Mouse (Mus musculus): ENCODE measurements around the gene Zfp513. TPM values are rescaled to one million over a fixed set of nuclear protein-coding genes. Genes with fewer than 3 reads are reported as not detected.
A peak's percentile ranks its signal among the peaks of the same experiment; 100 is the strongest.

Gene Zfp513
- 8.1 and 8.8 TPM in 2 replicates for polyA plus RNA-seq (2015; fragmentation: Nextera tagmentation; extraction: Ambion mirVana)

DNA sequence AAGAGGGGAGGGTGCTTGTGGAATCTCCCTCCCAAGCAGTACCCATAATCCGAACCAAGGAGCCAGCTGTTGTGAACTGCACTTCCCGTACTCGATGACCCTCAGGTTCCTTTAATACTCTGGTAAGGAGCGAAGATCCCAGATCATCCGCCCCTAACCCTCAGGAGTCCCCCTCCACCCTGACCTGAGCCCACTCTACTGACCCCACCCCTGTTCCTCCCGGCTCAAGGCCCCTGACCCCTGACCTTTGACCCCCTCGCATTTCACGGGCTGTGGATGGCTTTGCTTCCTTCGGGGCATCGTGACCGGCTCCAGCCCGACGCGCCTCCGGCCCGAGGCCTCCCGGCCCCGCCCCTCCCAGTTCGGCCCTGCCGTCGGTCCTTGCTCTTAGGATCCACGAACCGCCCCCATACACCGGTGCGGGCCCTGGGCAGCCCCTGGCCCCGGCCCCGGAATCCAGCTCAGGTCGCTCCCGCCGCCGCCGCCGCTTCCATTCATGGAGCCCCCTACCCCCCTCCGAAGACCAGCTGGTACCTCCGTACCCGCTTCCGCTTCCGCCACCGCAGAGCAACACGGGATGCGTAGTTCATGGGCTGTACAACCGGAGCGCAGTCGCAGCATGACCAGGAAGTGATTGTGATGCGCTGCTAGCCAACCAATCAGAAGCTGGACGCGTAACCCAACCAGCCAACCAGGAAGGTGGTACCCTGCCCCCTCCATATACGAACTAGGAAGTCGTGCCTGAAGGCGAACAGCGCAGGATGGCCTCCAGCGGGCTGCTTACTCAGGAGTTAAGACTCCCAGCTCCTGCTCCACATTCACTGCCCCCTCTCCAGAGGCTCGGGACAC is at the start of gene Zfp513:
Gene Zfp513 (minus strand): TSS at position 562 of the 849 bp plus-strand sequence.
- peaks cover 56% of the 10 kb centered on the region for H3K36me3 ChIP-seq
- peaks cover 16% of the 10 kb centered on the region for H3K4me1 ChIP-seq (replicated peaks)
- ATAC-seq, result peak; percentile 98
- H3K9me3 ChIP-seq, result 0 out of 2 replicates have a peak, but pooled peaks cover 4% of the 10 kb centered on the region
- peak within 1 kb of the TSS; percentile 85 for H3K4me2 ChIP-seq (replicated peaks)
- H3K27ac ChIP-seq, result peak within 1 kb of the TSS; percentile 84
- peak within 1 kb of the TSS; percentile 89 for H3K4me3 ChIP-seq (replicated peaks)
- under 1% methylated on average over 53 of the region's 53 CpGs for WGBS
- no peaks in the 10 kb centered on the region for H3K27me3 ChIP-seq (replicated peaks)
- peak within 1 kb of the TSS; percentile 80 for H3K9ac ChIP-seq

DNA sequence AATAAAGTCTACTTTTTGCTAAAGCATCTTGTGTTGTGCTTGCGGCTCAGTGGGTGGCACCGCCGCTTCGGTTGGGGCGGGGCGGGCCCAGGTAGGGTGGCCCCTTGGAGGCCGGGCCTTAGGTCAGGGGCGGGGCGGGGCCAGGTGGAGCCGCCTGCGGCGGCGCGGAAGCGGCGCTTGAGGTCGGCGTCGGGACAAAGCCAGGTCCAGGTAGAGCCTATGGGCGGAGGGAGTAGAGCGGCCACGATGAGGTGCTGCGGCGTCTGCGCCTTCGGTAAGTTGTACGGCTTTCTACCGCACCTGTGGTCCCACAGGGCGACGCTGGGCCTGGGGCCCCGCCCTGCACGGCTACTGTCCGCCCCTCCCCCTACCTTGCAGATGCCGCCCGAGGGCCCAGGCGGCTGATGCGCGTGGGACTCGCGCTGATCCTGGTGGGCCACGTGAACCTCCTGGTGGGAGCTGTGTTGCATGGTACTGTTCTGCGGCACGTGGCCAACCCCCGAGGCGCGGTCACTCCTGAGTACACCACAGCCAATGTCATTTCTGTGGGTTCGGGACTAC is 49.5 kb upstream of the Zfp513 start, which contains the start of gene Krtcap3:
Gene Krtcap3 (plus strand): TSS at position 151 of the 561 bp plus-strand sequence.
- WGBS, result 12% methylated on average over 47 of the region's 47 CpGs
- peak within 1 kb of the TSS; percentile 59 for H3K4me2 ChIP-seq (replicated peaks)
- H3K4me3 ChIP-seq (replicated peaks), result peak within 1 kb of the TSS; percentile 44
- peaks cover 16% of the 10 kb centered on the region for H3K4me1 ChIP-seq (replicated peaks)
- no peaks in the 10 kb centered on the region for H3K9me3 ChIP-seq
- peak within 1 kb of the TSS; percentile 86 for H3K27ac ChIP-seq
- H3K9ac ChIP-seq, result peak within 1 kb of the TSS; percentile 44
- H3K27me3 ChIP-seq (replicated peaks), result no peaks in the 10 kb centered on the region
- ATAC-seq, result peak; percentile 93
- peaks cover 35% of the 10 kb centered on the region for H3K36me3 ChIP-seq

DNA sequence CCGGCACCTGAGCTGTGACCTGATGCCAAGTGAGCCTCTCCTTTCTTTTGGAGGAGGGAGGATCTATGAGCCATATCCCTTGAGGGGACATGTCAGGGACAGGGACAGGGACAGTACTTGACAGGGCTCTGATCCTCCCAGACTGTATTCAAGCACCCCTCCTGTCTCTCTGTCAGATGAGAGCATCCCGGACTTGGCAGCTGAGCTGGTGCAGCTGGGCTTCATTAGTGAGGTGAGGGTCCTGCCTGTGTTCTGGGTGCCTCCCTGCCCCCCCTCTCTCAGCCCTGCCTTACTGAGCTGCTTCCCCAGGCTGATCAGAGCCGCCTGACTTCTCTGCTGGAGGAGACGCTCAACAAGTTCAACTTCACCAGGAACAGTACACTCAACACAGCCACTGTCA is 48.6 kb upstream of the Zfp513 start:
- WGBS, result 52% methylated on average over 4 of the region's 4 CpGs
- Histone ChIP-seq H3K27me3 (replicated peaks) (no peaks in the 10 kb centered on the region), H3K9ac (no peak overlapping the region), H3K4me2 (replicated peaks) (no peak overlapping the region), H3K9me3 (no peaks in the 10 kb centered on the region), H3K4me3 (replicated peaks) (no peak overlapping the region), H3K27ac (no peak overlapping the region), H3K4me1 (replicated peaks) (peaks cover 16% of the 10 kb centered on the region), H3K36me3 (peaks cover 39% of the 10 kb centered on the region)
- ATAC-seq, result no peak

DNA sequence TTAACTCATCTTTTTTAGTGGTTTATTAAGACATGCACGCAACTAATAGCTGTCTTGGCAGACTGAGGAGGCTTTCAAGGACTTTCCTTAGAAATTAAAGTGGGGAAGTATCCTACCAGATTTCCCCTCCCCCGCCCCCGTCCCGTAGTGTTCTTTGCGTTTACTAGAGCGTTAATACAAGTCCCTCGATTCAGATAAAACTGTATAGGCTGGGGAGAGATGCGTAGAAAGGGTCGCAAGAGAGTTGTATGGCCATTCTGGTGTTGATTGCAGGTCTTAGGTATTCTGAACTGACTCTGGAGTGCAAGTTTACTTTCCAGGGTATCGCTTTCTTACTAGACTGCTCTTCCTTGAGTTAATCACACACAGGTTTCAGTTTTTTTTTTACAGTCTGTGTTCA is 40.1 kb upstream of the Zfp513 start:
- H3K36me3 ChIP-seq, result peaks cover 24% of the 10 kb centered on the region
- WGBS, result 21% methylated on average over 10 of the region's 10 CpGs
- H3K27me3 ChIP-seq (replicated peaks), result no peaks in the 10 kb centered on the region
- H3K27ac ChIP-seq, result no peak overlapping the region
- 0 out of 2 replicates have a peak, but pooled peaks cover 7% of the 10 kb centered on the region for H3K4me1 ChIP-seq (replicated peaks)
- H3K9ac ChIP-seq, result peak overlapping the region; percentile 99
- peak overlapping the region; percentile 80 for H3K4me2 ChIP-seq (replicated peaks)
- H3K4me3 ChIP-seq (replicated peaks), result peak overlapping the region; percentile 99
- no peak for ATAC-seq
- no peaks in the 10 kb centered on the region for H3K9me3 ChIP-seq

DNA sequence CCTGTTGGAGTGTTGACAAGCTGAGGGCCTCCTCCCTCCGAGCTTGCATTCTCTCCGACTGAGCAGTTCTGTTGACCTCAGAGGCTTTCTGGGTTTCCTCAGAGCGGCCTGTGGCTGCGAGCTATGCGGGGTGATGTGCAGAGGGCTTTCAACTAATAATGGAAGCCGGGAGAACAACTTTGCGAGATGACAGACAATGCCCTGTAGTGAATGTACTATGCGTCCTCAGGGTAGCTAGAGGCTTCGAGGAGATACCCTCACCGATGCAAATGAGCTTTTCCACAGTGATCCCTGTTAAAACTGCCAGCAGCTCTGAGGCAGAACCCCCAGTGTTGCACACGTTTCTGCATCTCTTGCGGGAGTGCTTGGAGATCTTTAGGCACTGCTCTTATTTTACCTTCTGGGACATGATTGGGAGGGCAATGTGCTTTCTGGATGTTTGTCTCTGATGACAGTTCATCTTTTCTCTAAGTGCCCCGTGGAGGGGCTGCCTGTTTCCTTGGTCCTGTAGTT is 39.5 kb upstream of the Zfp513 start:
- Histone ChIP-seq H3K4me1 (replicated peaks) (0 out of 2 replicates have a peak, but pooled peaks cover 7% of the 10 kb centered on the region), H3K4me2 (replicated peaks) (peak overlapping the region; percentile 80), H3K36me3 (peaks cover 24% of the 10 kb centered on the region), H3K9me3 (no peaks in the 10 kb centered on the region), H3K27me3 (replicated peaks) (no peaks in the 10 kb centered on the region), H3K27ac (peak overlapping the region; percentile 99), H3K9ac (peak overlapping the region; percentile 99), H3K4me3 (replicated peaks) (peak overlapping the region; percentile 99)
- ATAC-seq, result no peak
- under 1% methylated on average over 13 of the region's 13 CpGs for WGBS

DNA sequence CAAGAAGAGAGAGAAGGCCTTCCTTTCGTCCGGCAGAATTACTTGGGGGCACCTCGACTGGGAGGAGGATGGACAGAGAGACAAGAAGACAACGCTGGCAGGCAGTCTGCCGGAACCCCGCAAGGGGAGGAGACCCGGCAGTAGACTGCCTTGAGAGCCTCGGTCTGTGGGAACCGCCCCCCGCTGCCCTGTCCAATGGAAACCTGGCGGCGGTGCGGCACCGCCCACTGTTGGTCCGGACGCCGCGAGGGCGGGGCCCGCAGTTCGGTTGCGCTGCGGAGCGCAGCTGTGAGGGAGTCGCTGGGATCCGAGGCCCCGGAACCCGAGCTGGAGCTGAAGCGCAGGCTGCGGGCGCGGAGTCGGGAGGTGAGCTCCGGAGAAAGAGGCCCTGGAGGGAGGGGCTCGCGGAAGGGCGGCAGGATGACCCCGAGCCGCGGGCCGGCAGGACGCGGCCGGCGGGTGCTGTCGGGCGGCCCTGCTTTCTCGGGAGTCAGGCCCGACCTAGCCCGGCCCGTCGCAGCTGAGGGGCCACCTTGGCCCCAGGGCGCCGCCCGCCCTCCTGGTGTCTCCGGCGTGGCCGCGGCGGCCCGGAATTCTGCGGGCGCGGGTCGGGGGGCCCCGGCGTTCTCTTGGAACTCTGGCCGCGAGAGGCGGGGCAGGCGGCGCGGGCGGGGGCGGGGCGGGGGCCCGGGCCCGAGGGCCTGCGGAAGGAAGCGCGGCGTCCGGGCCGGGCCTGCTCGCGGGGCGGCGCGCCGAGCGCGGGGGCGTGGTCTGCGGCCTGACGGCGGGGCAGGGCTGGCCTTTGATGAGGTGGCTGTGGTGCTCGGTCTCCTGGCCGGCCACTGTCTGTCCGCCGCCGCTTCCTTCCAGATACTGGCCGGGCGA is 38.8 kb upstream of the Zfp513 start, which contains the start of the genes Nrbp1 and Gm9970:
Gene Nrbp1 (plus strand): TSS at position 228 of the 885 bp plus-strand sequence.
Gene Gm9970 (minus strand): TSS at position 596 of the 885 bp plus-strand sequence.
- WGBS, result under 1% methylated on average over 81 of the region's 103 CpGs

DNA sequence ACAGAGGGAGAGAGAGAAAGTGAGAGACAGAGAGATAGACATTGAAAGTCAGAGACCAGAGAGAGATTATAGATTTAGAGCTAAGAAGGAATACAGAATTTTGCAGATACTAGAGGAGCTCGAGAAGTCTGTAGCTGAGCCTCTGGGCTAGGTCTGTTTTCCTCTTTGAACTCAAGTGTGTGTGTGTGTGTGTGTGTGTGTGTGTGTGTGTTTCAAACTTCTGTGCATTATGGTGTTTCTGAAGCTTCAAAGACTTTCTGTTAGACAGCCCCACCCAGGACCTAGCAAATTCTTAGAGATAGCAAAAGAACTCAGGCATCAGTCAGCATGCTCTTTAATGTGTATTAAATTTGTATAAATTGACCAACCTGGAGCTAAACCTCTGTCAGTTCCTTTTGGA is 24.5 kb upstream of the Zfp513 start:
- H3K4me3 ChIP-seq (replicated peaks), result no peak overlapping the region
- H3K9me3 ChIP-seq, result no peaks in the 10 kb centered on the region
- H3K4me1 ChIP-seq (replicated peaks), result no peaks in the 10 kb centered on the region
- H3K4me2 ChIP-seq (replicated peaks), result no peak overlapping the region
- H3K9ac ChIP-seq, result no peak overlapping the region
- no peaks in the 10 kb centered on the region for H3K36me3 ChIP-seq
- H3K27ac ChIP-seq, result no peak overlapping the region
- H3K27me3 ChIP-seq (replicated peaks), result no peaks in the 10 kb centered on the region
- no peak for ATAC-seq
- WGBS, result 77% methylated on average over 1 of the region's 1 CpGs

More for the DNA sequence above, 38.8 kb upstream of the Zfp513 start, which contains the start of the genes Nrbp1 and Gm9970:
- H3K4me1 ChIP-seq (replicated peaks), result 0 out of 2 replicates have a peak, but pooled peaks cover 7% of the 10 kb centered on the region
- peak; percentile 99 for ATAC-seq
- H3K36me3 ChIP-seq, result peaks cover 18% of the 10 kb centered on the region
- H3K9ac ChIP-seq, result peak within 1 kb of the TSS; percentile 99
- no peaks in the 10 kb centered on the region for H3K27me3 ChIP-seq (replicated peaks)
- H3K4me3 ChIP-seq (replicated peaks), result peak within 1 kb of the TSS; percentile 99
- H3K27ac ChIP-seq, result peak within 1 kb of the TSS; percentile 99
- no peaks in the 10 kb centered on the region for H3K9me3 ChIP-seq
- peak within 1 kb of the TSS; percentile 80 for H3K4me2 ChIP-seq (replicated peaks)

DNA sequence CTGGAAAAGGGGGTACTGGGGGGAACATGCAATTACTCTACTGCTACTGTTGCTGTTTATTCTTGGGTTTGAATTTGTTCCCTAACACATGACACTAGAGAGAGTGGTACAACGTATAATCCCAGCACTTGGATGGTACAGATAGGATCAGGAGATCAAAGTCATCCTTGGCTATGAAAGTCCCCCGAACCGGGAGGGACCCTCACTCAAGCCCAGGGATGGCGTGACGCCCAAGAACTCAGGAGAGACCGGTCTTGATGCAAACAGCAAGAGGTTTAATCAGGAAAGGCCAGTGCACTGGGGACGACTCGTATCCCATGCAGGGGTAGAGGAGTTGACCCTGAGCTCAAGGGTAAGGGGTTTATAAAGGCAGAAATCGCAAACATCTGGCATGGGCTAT is 20.6 kb upstream of the Zfp513 start:
- peaks cover 4% of the 10 kb centered on the region; the same call in 1 of the 2 replicates for H3K4me1 ChIP-seq (replicated peaks)
- no peaks in the 10 kb centered on the region for H3K27me3 ChIP-seq (replicated peaks)
- no peaks in the 10 kb centered on the region for H3K9me3 ChIP-seq
- H3K9ac ChIP-seq, result no peak overlapping the region
- no peak overlapping the region for H3K4me3 ChIP-seq (replicated peaks)
- H3K27ac ChIP-seq, result no peak overlapping the region
- no peak for ATAC-seq
- no peaks in the 10 kb centered on the region for H3K36me3 ChIP-seq
- no peak overlapping the region for H3K4me2 ChIP-seq (replicated peaks)
- WGBS, result 94% methylated on average over 9 of the region's 9 CpGs

DNA sequence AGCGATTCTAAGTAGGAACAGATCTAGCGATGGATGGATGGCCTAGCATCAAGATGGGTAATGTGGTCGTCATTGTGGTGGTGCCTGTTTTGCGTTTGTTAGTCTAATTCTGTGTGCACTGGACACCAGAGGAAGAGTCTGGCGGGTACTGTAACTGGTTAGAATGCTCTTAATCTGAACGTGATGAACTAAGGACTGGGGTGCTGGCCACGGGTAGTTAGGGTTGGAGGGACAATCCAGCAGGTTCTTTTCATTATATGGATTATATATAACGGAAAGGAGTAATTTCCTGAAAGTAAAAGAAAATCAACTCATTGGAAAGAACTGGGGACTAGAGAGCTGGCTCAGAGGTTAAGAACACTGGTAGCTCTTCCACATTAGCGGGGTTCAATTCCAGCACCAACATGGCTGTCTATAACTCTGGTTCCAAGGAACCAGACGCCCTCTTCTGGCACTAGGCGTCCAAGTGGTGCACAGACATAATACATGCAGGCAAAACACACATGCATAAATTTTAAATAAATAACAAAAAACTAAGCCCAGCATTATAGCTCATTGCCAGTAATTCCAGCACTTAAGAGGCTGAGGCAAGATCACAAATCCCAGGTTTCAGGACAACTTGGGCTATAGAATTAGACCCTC is 19.3 kb upstream of the Zfp513 start:
- peak overlapping the region; percentile 74 for H3K9ac ChIP-seq
- no peaks in the 10 kb centered on the region for H3K9me3 ChIP-seq
- no peak for ATAC-seq

DNA sequence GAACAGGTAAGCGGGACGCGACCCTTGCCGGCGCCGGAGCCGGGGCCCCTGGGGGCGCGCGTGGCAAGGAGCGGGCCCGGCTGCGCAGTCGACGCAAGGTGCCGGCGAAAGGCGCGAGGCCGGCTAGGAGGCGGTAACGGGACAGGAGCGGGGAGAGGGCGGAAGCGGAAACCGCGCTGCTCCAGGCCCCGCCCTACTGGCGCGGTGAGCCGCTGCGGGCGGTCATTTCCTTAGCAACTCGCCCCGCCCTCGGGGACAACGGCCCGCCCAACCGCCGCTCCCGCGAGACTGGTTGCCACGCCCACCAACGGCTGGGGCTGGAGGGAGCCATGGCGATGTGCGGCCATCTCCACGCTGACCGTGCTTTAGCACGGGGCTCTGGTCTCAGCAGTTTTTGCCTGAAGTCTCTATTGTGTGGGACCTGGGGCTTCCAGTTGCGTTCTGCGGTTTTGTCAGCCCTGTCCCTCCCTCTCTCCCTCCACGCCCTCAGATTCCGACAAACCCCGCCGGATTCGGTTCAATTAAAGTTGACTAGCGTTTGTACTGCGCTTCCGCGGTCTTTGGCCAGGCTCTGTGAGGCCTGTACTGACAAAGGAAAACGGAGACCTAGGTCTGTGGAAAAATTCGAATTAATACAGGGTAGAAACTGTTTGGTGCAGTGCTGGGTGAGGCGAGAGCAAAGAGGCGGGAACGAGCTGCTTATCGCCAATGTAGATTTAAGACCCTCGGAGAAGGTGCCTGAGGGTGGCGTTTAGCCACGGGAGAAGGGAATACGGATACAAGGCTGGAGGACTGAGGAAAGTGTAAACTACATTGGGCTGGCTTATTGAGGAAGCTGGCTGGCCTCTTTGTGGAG is 18.6 kb upstream of the Zfp513 start, which contains the start of gene Ppm1g:
Gene Ppm1g (minus strand): TSS at position 240 of the 856 bp plus-strand sequence.
- H3K27me3 ChIP-seq (replicated peaks), result no peaks in the 10 kb centered on the region
- peaks cover 4% of the 10 kb centered on the region; the same call in 1 of the 2 replicates for H3K4me1 ChIP-seq (replicated peaks)
- peak within 1 kb of the TSS; percentile 86 for H3K9ac ChIP-seq
- H3K36me3 ChIP-seq, result no peaks in the 10 kb centered on the region
- H3K9me3 ChIP-seq, result no peaks in the 10 kb centered on the region
- H3K27ac ChIP-seq, result peak within 1 kb of the TSS; percentile 91
- under 1% methylated on average over 70 of the region's 70 CpGs for WGBS
- peak; percentile 98 for ATAC-seq
- H3K4me3 ChIP-seq (replicated peaks), result peak within 1 kb of the TSS; percentile 94
- H3K4me2 ChIP-seq (replicated peaks), result peak within 1 kb of the TSS; percentile 79

More for the DNA sequence above, 19.3 kb upstream of the Zfp513 start:
- H3K4me3 ChIP-seq (replicated peaks), result peak overlapping the region; percentile 94
- H3K36me3 ChIP-seq, result no peaks in the 10 kb centered on the region
- H3K4me1 ChIP-seq (replicated peaks), result peaks cover 4% of the 10 kb centered on the region; the same call in 1 of the 2 replicates
- WGBS, result 11% methylated on average over 11 of the region's 11 CpGs
- H3K27ac ChIP-seq, result peak overlapping the region; percentile 84
- peak overlapping the region; percentile 79 for H3K4me2 ChIP-seq (replicated peaks)
- no peaks in the 10 kb centered on the region for H3K27me3 ChIP-seq (replicated peaks)

All from intestine, embryonic 15.5 days (tissue).